Mouse (Mus musculus) testis, postnatal 14 days (tissue): ENCODE data around the gene D630039A03Rik.
A peak's percentile ranks its signal among the peaks of the same experiment; 100 is the strongest.

Experiments
- DNase-seq: peaks from one replicate; pipeline ENCODE4 v3.0.0; 2021; ENCODE audit warnings: low spot score

D630039A03Rik gene

DNA sequence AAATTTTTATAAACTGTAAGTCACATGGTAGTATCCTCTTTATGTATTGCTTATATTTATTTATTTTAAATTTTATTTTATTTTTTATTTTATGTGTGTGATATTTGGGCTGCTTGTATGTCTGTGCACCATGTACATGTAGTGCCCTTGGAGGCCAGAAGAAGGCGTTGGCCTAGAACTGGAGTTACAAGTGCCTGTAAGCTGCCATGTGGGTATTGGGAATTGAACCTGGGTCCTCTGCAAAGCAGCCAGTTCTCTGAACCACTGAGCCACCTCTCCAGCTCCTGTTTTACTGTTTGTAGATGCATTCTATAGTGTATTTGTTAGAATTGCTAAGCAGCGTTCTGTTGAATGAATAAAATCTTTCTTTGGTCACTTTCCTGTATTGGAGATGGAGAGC, 27.9 kb downstream of the D630039A03Rik start:
- DNase-seq = no peak

DNA sequence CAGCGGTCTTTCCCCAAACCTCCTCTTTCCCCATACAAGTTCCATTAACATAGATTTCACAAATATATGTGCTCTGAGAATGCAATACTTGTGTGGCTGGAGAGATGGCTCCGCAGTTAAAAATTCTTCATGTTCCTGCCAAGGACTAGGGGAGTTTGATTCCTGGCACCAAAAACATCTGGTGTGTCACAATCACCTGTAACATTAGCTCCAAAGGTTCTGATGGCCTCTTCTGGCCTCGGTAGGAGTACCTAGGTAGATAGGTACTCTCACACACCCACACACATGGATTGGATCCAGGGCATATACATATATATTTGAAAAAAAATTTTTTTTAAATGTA, 29.2 kb downstream of the D630039A03Rik start:
- no peak for DNase-seq

DNA sequence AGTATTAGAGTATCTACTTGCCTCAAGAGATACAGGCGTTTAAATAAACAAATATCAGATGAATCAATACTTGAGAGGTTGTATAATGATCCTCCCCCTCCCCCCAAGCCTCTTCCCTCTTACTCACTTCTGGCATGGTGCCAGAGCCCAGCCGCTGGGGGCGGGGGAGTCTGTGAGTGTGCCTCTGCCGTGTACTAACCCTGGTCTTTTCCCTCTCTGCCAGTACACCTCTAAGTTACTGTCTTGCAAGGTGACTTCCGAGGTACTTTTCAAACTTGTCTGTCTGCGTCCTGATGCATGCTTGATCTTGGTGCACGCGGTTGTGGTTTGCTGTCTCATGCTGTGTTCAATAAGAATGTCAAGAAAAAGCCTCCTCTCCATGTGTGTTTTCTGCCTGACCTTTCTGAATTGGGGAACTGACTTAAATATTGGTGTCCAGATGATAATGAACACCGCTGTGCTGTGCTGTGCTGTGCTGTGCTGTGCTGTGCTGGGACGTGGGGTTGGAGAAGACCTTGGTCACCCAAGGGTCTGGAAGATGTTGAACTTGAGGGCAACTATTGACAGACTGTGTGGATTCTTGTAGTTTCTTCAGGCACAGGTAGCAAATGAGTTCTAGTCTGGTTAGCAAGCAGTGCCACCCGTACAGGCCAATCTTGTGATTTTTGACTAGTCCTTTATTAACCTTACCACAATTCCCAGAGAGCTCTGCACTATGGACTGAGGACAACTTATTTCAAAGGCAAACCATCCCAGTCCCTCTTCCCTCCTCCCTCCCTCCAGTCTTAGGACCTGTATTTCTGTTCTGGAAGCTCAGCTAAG, 29.8 kb downstream of the D630039A03Rik start:
- DNase-seq = no peak

DNA sequence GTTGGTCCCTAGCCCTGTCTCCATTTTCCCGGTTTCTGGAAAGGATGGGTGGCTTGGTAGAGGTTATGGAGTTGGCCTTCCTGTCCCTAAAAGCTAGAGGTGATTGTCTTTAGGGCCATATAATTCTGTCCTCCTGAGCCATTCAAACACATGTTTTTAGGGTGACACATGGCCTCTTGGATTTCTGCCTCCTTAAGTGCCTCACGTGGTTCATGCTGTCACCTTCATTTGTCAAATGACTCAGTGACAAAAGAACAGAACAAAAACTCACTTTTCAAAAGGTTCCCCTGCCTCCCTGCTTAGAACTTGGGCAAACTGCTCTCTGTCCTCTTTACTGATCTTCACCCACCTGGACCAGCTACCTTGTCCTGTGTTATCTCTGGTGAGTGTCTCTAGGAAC, 30.9 kb downstream of the D630039A03Rik start:
- no peak for DNase-seq

DNA sequence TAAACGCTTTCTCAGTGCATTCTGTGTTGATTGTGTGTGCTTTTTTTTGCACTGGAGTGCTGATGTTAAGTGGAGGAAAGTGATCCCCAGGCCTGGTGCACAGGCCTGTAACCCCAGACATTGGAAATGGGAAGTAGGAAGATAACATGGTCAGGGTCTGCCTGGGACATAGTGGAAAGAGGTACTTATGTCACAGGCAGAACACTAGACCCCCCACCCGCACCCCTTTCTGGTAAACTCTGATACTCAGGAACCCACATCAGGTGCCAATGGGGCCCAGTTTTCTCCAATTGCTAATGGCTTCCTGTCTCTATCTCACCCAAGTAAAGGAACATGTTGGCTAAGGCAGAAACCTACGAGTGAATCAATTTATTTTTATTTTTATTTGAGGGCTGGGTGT, 31.6 kb downstream of the D630039A03Rik start:
- no peak for DNase-seq

DNA sequence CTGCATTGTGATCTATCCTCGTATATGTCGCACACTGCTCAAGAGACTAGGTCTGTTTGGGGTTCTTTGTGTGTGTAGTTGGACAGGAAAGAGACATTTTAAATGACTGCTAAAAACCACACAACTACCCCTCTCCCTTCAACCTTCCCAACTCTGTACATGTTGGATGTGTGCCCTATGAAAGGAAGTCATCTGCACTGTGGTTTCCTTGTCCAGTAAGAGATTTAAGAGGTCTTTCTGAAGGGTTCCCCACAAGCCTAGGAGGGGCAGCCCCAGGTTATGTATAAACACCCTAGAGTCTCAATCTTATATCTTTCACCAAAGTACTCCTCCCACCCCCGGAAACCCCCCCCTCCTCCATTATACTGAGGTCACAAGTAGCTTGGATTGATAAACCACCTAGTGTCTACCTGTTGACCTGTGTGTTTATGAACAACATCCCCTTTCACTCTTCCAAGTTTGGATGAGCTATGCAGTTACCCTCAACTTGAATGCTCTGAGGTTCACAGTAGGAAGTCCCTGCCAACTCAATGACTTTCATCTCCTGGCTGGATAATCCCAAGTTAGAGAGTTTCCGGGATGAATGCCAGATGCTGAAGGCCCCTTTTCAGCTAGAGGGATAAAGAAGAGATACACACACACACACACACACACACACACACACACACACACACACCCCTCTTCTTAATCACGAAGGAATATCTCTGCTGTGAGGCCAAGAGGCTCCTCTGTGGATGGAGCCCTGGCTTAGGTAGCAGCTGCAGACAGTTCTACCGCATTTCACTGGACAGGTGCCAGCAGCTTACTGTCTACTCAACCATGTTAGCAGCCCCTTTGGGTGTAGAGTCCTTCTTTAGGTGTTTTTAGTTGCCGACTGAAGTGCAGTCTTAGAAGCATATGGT, 32.3 kb downstream of the D630039A03Rik start:
- DNase-seq = no peak

DNA sequence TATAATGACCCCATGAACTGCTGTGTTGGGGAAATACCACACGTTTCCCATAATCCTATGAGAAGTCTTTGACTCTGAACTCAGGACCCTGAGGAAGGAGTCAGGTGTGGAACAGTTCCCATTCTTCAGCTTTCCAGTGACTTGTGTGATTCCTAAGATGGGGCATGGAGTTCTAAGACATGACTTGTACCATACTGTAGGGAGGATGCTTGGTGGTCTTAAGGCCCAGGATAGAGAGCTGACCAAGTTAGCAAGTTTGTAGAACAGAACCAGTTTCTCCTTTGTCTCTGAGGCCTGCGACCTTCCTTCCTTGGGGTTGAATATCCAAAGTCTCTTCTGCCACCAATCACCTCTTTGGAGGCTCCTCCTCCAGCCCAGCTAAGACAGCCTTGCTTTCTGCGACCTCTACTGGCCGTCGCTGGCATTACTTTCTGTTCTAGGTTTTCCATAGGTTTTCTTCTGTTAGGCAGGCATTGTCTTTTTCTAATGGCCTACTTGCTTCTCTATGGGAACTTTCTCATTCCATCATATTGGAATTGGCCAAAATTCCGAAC, 36.2 kb downstream of the D630039A03Rik start:
- peak; percentile 34 for DNase-seq

DNA sequence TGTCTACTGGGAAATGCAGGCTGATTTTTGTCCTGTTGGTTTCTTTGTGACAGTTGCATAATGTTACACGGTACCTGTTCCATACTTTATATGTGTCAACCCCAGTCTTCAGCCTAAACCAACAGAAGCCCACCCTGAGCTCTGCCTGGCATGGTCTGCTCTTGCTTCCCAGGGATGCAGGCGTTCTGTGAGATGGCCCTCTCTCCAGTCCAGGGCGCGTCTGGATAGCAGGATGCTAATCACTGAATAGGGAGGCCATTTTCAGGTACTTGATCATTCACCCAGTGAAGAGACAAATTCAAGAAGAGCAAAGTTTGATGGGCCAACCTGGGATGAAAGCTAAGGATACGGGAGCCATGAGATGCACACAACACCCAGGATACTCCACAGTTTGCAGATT, 37.0 kb downstream of the D630039A03Rik start:
- no peak for DNase-seq

DNA sequence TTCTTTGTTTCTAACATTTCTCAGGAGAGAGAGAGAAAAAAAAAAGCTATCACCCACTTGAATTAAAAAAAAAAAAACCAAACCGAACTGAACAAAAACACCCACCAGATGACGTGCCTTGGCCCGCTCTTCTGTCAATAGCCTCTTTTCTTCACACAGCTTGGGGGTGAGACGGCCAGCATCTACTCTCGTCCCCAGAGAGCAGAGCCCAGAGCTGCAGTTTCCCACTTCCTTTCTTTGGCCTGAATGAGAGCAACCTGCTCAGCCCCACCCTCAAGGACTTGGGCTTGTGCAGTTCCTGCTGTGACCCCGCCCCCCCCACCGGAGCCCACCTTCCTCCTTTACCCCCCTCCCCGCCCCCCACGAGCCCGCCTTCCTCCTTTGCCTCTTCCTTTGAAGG, 48.6 kb downstream of the D630039A03Rik start:
- DNase-seq = no peak

DNA sequence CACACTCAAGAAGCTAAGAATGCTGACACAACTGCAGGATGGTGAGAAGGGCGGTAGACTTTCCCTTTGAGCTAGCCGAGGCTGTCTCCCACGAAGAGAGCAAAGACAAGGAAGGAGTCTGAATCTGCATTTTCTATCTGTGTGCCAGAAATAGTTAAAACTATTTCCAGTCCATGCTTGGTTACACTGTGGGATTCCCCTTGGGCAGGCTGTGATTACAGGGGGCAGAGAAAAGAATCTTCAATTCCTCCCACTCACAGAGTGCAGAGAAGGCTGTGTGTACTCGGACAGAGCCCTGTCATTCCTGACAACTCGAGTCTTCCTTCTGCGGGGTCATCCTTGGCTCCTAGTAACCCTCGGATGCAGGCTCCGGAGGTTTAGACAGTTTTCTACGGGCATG, 49.1 kb downstream of the D630039A03Rik start:
- no peak for DNase-seq

DNA sequence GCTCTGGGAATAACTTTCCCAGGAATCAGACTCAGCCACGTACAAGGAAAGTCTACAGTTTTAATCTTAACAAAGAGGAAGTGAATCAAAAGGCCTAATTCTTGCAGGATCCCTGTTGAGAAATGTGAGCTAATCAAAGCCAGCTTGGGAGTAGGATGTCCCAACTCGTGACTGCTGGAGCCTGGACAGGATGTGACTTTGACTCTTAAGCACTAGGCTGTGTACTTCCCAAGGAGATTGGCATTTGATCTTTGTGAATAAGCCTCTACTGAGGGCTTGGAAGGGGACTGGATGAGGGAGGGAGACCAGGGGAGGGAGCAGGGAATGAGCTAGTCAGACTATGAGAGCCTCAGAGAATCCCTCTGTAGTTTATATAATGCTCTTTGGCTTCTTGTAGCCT, 50.0 kb downstream of the D630039A03Rik start:
- DNase-seq = no peak

DNA sequence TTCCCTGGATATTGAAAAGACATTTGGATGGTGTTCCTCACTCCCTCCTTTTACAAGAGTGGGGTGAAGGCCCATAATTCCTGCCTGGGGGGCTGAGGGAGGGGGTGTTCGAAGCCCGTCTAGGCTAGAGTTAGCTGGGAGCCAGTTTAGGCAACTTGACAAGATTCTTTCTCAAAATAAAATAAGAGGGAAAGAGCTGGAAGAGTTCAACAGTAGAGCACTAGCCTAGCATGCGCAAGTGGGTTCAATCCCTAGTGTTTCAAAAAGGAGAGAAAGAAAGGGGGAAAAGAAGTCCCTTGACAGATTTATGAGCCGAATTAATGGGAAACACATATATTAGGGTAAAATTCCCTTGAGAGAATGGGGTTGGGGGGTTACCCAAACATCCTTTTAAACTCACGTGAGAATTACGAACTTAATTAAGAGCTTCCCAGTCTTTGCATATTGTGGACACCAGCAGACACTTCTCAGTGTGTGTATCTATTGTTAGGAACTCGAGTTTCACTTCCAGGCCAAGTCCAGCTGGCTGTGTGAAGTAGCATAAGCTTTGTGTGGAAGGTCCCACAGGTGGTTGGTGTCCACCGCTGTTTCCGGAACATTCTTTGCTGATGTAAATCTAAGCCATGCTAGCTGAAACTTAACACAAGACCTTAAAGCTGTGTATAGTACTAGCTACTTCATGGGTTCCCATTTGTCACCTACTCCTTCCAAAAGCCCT, 53.7 kb downstream of the D630039A03Rik start:
- DNase-seq = no peak

DNA sequence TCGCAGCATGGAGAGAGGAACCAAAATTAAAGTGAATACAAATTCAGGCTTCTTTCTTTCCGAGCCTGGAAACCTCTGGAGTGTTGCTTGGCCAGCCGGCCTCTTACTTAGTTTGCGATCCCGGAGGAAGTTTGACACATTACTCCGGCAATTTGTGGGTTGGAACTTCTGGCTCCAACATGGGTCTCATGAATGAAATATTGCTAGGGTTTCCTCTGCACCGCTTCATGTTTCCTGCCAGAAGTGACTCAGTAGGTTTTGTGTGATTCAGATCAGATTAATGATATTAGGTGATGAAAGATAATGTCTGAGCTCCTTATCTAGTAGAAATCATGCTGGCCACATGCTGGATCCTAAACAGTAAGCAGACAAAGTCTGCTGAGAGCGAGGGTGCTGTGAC, 54.2 kb downstream of the D630039A03Rik start:
- DNase-seq = no peak

DNA sequence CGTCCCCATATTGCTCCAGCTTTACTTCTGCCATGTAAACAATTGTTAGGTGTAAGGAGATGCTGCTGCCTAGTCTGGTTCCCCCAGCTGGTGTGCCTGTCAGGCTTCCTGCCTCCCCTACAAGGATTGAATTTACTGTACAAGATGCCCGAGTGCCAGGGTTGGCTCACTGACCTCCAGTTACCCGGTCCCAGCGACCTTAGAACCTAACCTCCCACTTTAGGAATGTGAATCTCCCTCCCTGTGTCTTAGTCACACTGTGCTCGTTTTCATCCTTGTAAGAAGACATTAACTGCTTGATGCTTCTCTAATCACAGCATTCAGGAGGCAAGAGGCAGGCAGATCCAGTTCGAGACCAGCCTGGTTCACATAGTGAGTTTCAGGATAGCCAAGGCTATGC, 54.9 kb downstream of the D630039A03Rik start:
- no peak for DNase-seq

DNA sequence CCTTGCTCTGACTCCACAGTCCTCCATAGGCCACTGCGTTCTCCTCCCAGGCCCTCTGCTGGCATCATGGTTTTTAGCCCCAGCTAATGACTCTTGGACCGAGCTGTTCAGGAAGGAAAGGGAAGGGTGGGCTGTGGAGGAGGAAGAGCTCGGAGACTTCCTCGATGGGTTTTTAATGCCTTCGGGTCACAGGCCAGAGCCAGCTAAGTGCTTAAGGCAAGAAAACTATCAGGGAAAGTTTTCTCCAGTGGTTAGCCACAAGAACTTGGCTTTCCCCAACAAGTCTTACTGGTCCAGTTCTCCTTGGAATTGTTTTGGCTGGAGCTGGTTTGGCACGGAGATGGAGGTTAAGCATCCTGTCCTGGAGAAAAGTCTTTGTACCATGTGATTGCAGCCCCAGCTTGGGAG, 55.9 kb downstream of the D630039A03Rik start:
- no peak for DNase-seq
